Mouse (Mus musculus): ENCODE data around the gene Cyfip2. TPM values are rescaled to one million over a fixed set of nuclear protein-coding genes. Genes with fewer than 3 reads are reported as not detected.
"Not testable (repeated sequence)": the region's sequence is repeated elsewhere in the genome, so short reads cannot be mapped to it uniquely, and the experiment has no call there.

Gene Cyfip2
- polyA plus RNA-seq, 1 experiment from 2014 or later, result 16.2 TPM

- Histone ChIP-seq H3K4me2 (ENCODE audit: low read depth, severe bottlenecking) (no peak overlapping the region), H3K36me3 (ENCODE audit: control insufficient read depth, insufficient read depth, low read length) (peaks cover 3% of the 10 kb centered on the region; the same call in 1 of the 2 replicates), H3K4me1 (ENCODE audit: control insufficient read depth, insufficient read depth, low read length) (peaks cover 4% of the 10 kb centered on the region), H3K4me3 (ENCODE audit: low read depth, low read length) (no peak overlapping the region), H3K9me3 (ENCODE audit: control insufficient read depth, low read length) (no peaks in the 10 kb centered on the region), H3K27me3 (ENCODE audit: control insufficient read depth, insufficient read depth, low read length) (no peaks in the 10 kb centered on the region), H3K9ac (ENCODE audit: low read length) (no peak overlapping the region), H3K27ac (replicated peaks; ENCODE audit: low read depth, low read length) (no peak overlapping the region)
- peak; percentile 47 for DNase-seq (ENCODE audit: low spot score)
- no peak for ATAC-seq (ENCODE audit: insufficient number of reproducible peaks, low FRiP score, low TSS enrichment, low read depth)
- WGBS, result 43% methylated on average over 20 of the region's 20 CpGs
Measured at GRCm38 (mm10) chr11:46201636-46202546, 110.8 kb downstream of the Cyfip2 start.

GRCm38 (mm10) chr11:46200664-46201063 is 112.0 kb downstream of the Cyfip2 start:
- Histone ChIP-seq H3K27me3 (ENCODE audit: control insufficient read depth, insufficient read depth, low read length) (no peaks in the 10 kb centered on the region), H3K27ac (replicated peaks; ENCODE audit: low read depth, low read length) (no peak overlapping the region), H3K36me3 (ENCODE audit: control insufficient read depth, insufficient read depth, low read length) (peaks cover 3% of the 10 kb centered on the region; the same call in 1 of the 2 replicates), H3K9me3 (ENCODE audit: control insufficient read depth, low read length) (no peaks in the 10 kb centered on the region), H3K4me1 (ENCODE audit: control insufficient read depth, insufficient read depth, low read length) (peaks cover 4% of the 10 kb centered on the region), H3K4me3 (ENCODE audit: low read depth, low read length) (no peak overlapping the region), H3K9ac (ENCODE audit: low read length) (no peak overlapping the region), H3K4me2 (ENCODE audit: low read depth, severe bottlenecking) (no peak overlapping the region)
- ATAC-seq (ENCODE audit: insufficient number of reproducible peaks, low FRiP score, low TSS enrichment, low read depth) (no peak), DNase-seq (ENCODE audit: low spot score) (no peak)
- 93% methylated on average over 11 of the region's 11 CpGs for WGBS

- ATAC-seq (ENCODE audit: insufficient number of reproducible peaks, low FRiP score, low TSS enrichment, low read depth) (no peak), DNase-seq (ENCODE audit: low spot score) (no peak)
- Histone ChIP-seq H3K9ac (ENCODE audit: low read length) (no peak overlapping the region), H3K9me3 (ENCODE audit: control insufficient read depth, low read length) (no peaks in the 10 kb centered on the region), H3K4me3 (ENCODE audit: low read depth, low read length) (no peak overlapping the region), H3K27me3 (ENCODE audit: control insufficient read depth, insufficient read depth, low read length) (no peaks in the 10 kb centered on the region), H3K36me3 (ENCODE audit: control insufficient read depth, insufficient read depth, low read length) (peaks cover 3% of the 10 kb centered on the region; the same call in 1 of the 2 replicates), H3K4me1 (ENCODE audit: control insufficient read depth, insufficient read depth, low read length) (no peaks in the 10 kb centered on the region), H3K4me2 (ENCODE audit: low read depth, severe bottlenecking) (no peak overlapping the region), H3K27ac (replicated peaks; ENCODE audit: low read depth, low read length) (no peak overlapping the region)
- 60% methylated on average over 4 of the region's 4 CpGs for WGBS
Measured at GRCm38 (mm10) chr11:46194175-46194574, 118.5 kb downstream of the Cyfip2 start.

GRCm38 (mm10) chr11:46188283-46188682 is 124.4 kb downstream of the Cyfip2 start:
- WGBS, result 75% methylated on average over 2 of the region's 2 CpGs
- no peaks in the 10 kb centered on the region for H3K27me3 ChIP-seq (ENCODE audit: control insufficient read depth, insufficient read depth, low read length)
- H3K4me1 ChIP-seq (ENCODE audit: control insufficient read depth, insufficient read depth, low read length), result peaks cover 3% of the 10 kb centered on the region; the same call in 1 of the 2 replicates
- ATAC-seq (ENCODE audit: insufficient number of reproducible peaks, low FRiP score, low TSS enrichment, low read depth) (no peak), DNase-seq (ENCODE audit: low spot score) (no peak)
- H3K27ac ChIP-seq (replicated peaks; ENCODE audit: low read depth, low read length), result no peak overlapping the region
- H3K9me3 ChIP-seq (ENCODE audit: control insufficient read depth, low read length), result no peaks in the 10 kb centered on the region
- H3K9ac ChIP-seq (ENCODE audit: low read length), result no peak overlapping the region
- H3K4me2 ChIP-seq (ENCODE audit: low read depth, severe bottlenecking), result no peak overlapping the region
- no peaks in the 10 kb centered on the region for H3K36me3 ChIP-seq (ENCODE audit: control insufficient read depth, insufficient read depth, low read length)
- no peak overlapping the region for H3K4me3 ChIP-seq (ENCODE audit: low read depth, low read length)

GRCm38 (mm10) chr11:46185486-46185885 is 127.2 kb downstream of the Cyfip2 start:
- DNase-seq (ENCODE audit: low spot score) (peak; percentile 37), ATAC-seq (ENCODE audit: insufficient number of reproducible peaks, low FRiP score, low TSS enrichment, low read depth) (no peak)
- Histone ChIP-seq H3K36me3 (ENCODE audit: control insufficient read depth, insufficient read depth, low read length) (no peaks in the 10 kb centered on the region), H3K9me3 (ENCODE audit: control insufficient read depth, low read length) (no peaks in the 10 kb centered on the region), H3K27me3 (ENCODE audit: control insufficient read depth, insufficient read depth, low read length) (no peaks in the 10 kb centered on the region), H3K4me2 (ENCODE audit: low read depth, severe bottlenecking) (no peak overlapping the region), H3K4me3 (ENCODE audit: low read depth, low read length) (no peak overlapping the region), H3K9ac (ENCODE audit: low read length) (no peak overlapping the region), H3K27ac (replicated peaks; ENCODE audit: low read depth, low read length) (0 out of 2 replicates have a peak overlapping the region, but pooled peaks have one; percentile 8), H3K4me1 (ENCODE audit: control insufficient read depth, insufficient read depth, low read length) (peaks cover 3% of the 10 kb centered on the region; the same call in 1 of the 2 replicates)
- WGBS, result 12% methylated on average over 4 of the region's 4 CpGs

GRCm38 (mm10) chr11:46184946-46185345 is 127.7 kb downstream of the Cyfip2 start:
- ATAC-seq (ENCODE audit: insufficient number of reproducible peaks, low FRiP score, low TSS enrichment, low read depth), result no peak
- WGBS, result 85% methylated on average over 3 of the region's 3 CpGs
- Histone ChIP-seq H3K9ac (ENCODE audit: low read length) (no peak overlapping the region), H3K4me2 (ENCODE audit: low read depth, severe bottlenecking) (no peak overlapping the region), H3K4me3 (ENCODE audit: low read depth, low read length) (no peak overlapping the region), H3K36me3 (ENCODE audit: control insufficient read depth, insufficient read depth, low read length) (no peaks in the 10 kb centered on the region), H3K27me3 (ENCODE audit: control insufficient read depth, insufficient read depth, low read length) (no peaks in the 10 kb centered on the region), H3K9me3 (ENCODE audit: control insufficient read depth, low read length) (no peaks in the 10 kb centered on the region), H3K4me1 (ENCODE audit: control insufficient read depth, insufficient read depth, low read length) (peaks cover 3% of the 10 kb centered on the region; the same call in 1 of the 2 replicates), H3K27ac (replicated peaks; ENCODE audit: low read depth, low read length) (no peak overlapping the region)
- DNase-seq (ENCODE audit: low spot score), result no peak

- H3K9ac ChIP-seq (ENCODE audit: low read length); H3K4me3 ChIP-seq (ENCODE audit: low read depth, low read length); H3K4me2 ChIP-seq (ENCODE audit: low read depth, severe bottlenecking); H3K27ac ChIP-seq (replicated peaks; ENCODE audit: low read depth, low read length); H3K4me1 ChIP-seq (ENCODE audit: control insufficient read depth, insufficient read depth, low read length); H3K27me3 ChIP-seq (ENCODE audit: control insufficient read depth, insufficient read depth, low read length); DNase-seq (ENCODE audit: low spot score); H3K9me3 ChIP-seq (ENCODE audit: control insufficient read depth, low read length); H3K36me3 ChIP-seq (ENCODE audit: control insufficient read depth, insufficient read depth, low read length); ATAC-seq (ENCODE audit: insufficient number of reproducible peaks, low FRiP score, low TSS enrichment, low read depth): not testable (repeated sequence)
- 87% methylated on average over 1 of the region's 1 CpGs for WGBS
Measured at GRCm38 (mm10) chr11:46182031-46182430, 130.6 kb downstream of the Cyfip2 start.

GRCm38 (mm10) chr11:46177246-46178043 is 135.2 kb downstream of the Cyfip2 start:
- H3K27ac ChIP-seq (replicated peaks; ENCODE audit: low read depth, low read length), result no peak overlapping the region
- ATAC-seq (ENCODE audit: insufficient number of reproducible peaks, low FRiP score, low TSS enrichment, low read depth), result no peak
- DNase-seq (ENCODE audit: low spot score), result no peak
- H3K36me3 ChIP-seq (ENCODE audit: control insufficient read depth, insufficient read depth, low read length), result no peaks in the 10 kb centered on the region
- H3K27me3 ChIP-seq (ENCODE audit: control insufficient read depth, insufficient read depth, low read length), result no peaks in the 10 kb centered on the region
- no peak overlapping the region for H3K4me3 ChIP-seq (ENCODE audit: low read depth, low read length)
- H3K9ac ChIP-seq (ENCODE audit: low read length), result no peak overlapping the region
- WGBS, result 77% methylated on average over 10 of the region's 10 CpGs
- H3K9me3 ChIP-seq (ENCODE audit: control insufficient read depth, low read length), result no peaks in the 10 kb centered on the region
- H3K4me2 ChIP-seq (ENCODE audit: low read depth, severe bottlenecking), result no peak overlapping the region
- no peaks in the 10 kb centered on the region for H3K4me1 ChIP-seq (ENCODE audit: control insufficient read depth, insufficient read depth, low read length)

Measured in limb, embryonic 11.5 days (tissue).